Mouse (Mus musculus) forebrain, embryonic 10.5 days (tissue): ENCODE results near the gene Olfr689. TPM values are rescaled to one million over a fixed set of nuclear protein-coding genes. Genes with fewer than 3 reads are reported as not detected.

Experiments
- polyA plus RNA-seq: library from polyadenylated mRNA; unstranded; fragments of >200 nt; fragmentation: Nextera tagmentation; extraction: Ambion mirVana; gene quantifications from 2 replicates; pipeline ENCODE4 v1.2.1, GENCODE M21; 2016

Gene Olfr689
- polyA plus RNA-seq, 1 experiment from 2014 or later = not detected

Other genes starting within 250 kb of the Olfr689 start
- gene Olfr678, start 246.7 kb upstream of the Olfr689 start, polyA plus RNA-seq = not detected in 2 replicates
- not detected in 2 replicates for gene Olfr679, start 230.0 kb upstream of the Olfr689 start, polyA plus RNA-seq
- not detected in 2 replicates for gene Olfr680-ps1, start 218.3 kb upstream of the Olfr689 start, polyA plus RNA-seq
- not detected in 2 replicates for gene Olfr681, start 194.3 kb upstream of the Olfr689 start, polyA plus RNA-seq
- gene Olfr683, start 164.2 kb upstream of the Olfr689 start, polyA plus RNA-seq = not detected in 2 replicates
- gene Olfr684, start 147.5 kb upstream of the Olfr689 start, polyA plus RNA-seq = not detected in 2 replicates
- not detected in 2 replicates for gene Olfr685, start 125.2 kb upstream of the Olfr689 start, polyA plus RNA-seq
- gene Olfr686, start 103.7 kb upstream of the Olfr689 start, polyA plus RNA-seq = not detected in 2 replicates
- not detected in 2 replicates for gene Olfr688, start 23.1 kb upstream of the Olfr689 start, polyA plus RNA-seq
- gene Olfr690, start 22.9 kb downstream of the Olfr689 start, polyA plus RNA-seq = not detected in 2 replicates
- 0.11 TPM in 1 of 2 replicates, not detected in the other for gene Olfr691, start 31.1 kb downstream of the Olfr689 start, polyA plus RNA-seq
- gene Olfr692, start 57.1 kb downstream of the Olfr689 start, polyA plus RNA-seq = not detected in 2 replicates
- gene Gm5901, start 63.9 kb downstream of the Olfr689 start, polyA plus RNA-seq = not detected in 2 replicates
- 45.0 and 47.5 TPM in 2 replicates for gene Fam160a2, start 88.9 kb downstream of the Olfr689 start, polyA plus RNA-seq
- gene Cnga4, start 93.4 kb downstream of the Olfr689 start, polyA plus RNA-seq = 0.06 and 0.09 TPM in 2 replicates
- gene Cckbr, start 114.6 kb downstream of the Olfr689 start, polyA plus RNA-seq = 0.53 and 0.69 TPM in 2 replicates
- gene Cavin3, start 171.1 kb downstream of the Olfr689 start, polyA plus RNA-seq = 16.9 and 17.8 TPM in 2 replicates
- 29.0 and 29.7 TPM in 2 replicates for gene Smpd1, start 243.2 kb downstream of the Olfr689 start, polyA plus RNA-seq